Mouse (Mus musculus) cortical plate, adult 2 months (tissue): Measurements from ENCODE around the gene Exph5. TPM values are rescaled to one million over a fixed set of nuclear protein-coding genes. Genes with fewer than 3 reads are reported as not detected.

Experiments used
- H3K27ac ChIP-seq: fragments of 200-500 bp; 2 replicates; pipeline ENCODE4 v1.5.1; 2012; ENCODE audit warnings: low read length, control low read depth, inconsistent platforms; ENCODE audit not compliant: insufficient read depth
- H3K4me1 ChIP-seq: fragments of 200-500 bp; 2 replicates; pipeline ENCODE4 v1.6.1; 2011; ENCODE audit warnings: low read length; ENCODE audit not compliant: control insufficient read depth, insufficient read depth
- H3K4me3 ChIP-seq: fragments of 200-500 bp; 2 replicates; pipeline ENCODE4 v1.5.1; 2011; ENCODE audit warnings: mild to moderate bottlenecking, low read length, control low read depth; ENCODE audit not compliant: insufficient read depth
- CTCF ChIP-seq: fragments of 200-500 bp; IDR thresholded peaks from 2 replicates; pipeline ENCODE4 v1.5.1; 2011; ENCODE audit warnings: mild to moderate bottlenecking, control low read depth, low read length; ENCODE audit not compliant: insufficient read depth; ENCODE audit errors: extremely low read depth
- POLR2A ChIP-seq: fragments of 200-500 bp; IDR thresholded peaks from 2 replicates; pipeline ENCODE4 v1.6.1; 2011; ENCODE audit warnings: mild to moderate bottlenecking, low read length, control low read depth; ENCODE audit not compliant: insufficient read depth; ENCODE audit errors: extremely low read depth
- polyA plus RNA-seq: library from polyadenylated mRNA; depleted of rRNA; stranded (reverse); fragments of >200 nt; gene quantifications from 2 replicates; pipeline ENCODE4 v1.2.3, GENCODE M21; 2012

Exph5 gene
- polyA plus RNA-seq, 1 experiment = 7.1 TPM

- no peak overlapping the region for H3K4me3 ChIP-seq
- H3K4me1 ChIP-seq = no peaks in the 10 kb centered on the region
- no peak overlapping the region for H3K27ac ChIP-seq
- TF ChIP-seq POLR2A (no peak), CTCF (no peak)
Observed at GRCm38 (mm10) chr9:53353161-53353560, 51.7 kb downstream of the Exph5 start.

DNA sequence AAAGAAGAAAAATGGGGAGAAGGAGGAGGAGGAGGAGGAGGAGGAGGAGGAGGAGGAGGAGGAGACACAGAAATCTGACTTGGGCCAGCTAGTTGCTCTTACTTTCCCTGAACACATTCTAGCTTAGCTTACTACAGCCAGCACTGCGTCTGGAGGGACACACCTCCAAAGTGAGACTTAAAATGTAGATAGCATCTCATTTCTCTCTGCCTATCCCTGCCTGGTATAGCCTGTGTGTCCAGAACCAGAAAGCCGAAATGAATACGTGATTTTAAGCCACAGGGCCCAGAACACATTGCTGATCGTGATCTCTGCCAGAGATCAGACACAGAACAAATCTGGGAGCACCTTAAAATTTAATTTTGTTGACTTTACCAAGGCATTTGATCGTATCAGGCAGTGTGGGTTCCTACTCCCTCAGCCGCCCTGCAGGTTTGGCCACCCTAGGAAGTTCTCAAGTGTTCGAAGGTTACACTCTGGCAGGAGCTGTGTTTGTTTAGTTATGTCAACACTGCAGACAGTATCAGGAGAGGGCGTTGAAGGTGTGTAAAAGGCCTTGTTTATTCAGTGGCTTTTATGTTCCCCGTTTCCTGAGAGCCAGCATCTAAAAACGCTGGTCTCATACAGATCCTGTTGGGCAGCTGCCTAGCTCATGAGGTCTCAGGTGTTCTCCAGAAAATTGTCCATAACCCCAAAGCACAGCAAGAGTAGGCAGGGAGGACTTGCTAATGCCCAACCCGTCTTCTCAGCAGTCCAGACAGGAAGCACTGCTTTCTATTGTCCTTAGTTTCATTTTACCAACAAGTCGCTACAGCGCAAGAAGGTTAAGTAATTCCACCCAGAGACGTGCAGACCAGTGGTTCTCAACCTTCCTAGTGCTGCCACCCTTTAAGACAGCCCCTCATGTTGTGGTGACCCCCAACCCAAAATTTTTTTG, 55.0 kb downstream of the Exph5 start:
- H3K4me3 ChIP-seq = no peak overlapping the region
- no peaks in the 10 kb centered on the region for H3K4me1 ChIP-seq
- TF ChIP-seq POLR2A (no peak), CTCF (no peak)
- no peak overlapping the region for H3K27ac ChIP-seq

DNA sequence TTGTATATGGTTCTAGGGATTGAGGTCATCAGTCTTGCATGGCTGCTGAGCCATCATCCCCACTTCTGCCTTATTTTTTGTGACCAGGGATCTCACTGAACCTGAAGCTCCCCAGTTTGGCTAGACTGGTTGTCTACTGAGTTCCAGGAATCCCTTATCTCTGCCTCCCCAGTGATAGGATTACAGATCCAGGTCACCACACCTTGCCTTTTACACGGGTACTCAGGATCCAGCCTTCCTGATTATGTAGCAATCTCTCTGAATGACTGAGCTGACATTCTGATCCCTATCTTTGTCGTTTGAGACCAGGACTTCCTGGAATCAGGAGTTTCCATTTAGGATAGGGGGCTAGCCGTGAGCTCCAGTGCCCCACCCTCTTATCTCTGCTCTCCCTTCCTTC, 69.9 kb downstream of the Exph5 start:
- no peak overlapping the region for H3K4me3 ChIP-seq
- no peak overlapping the region for H3K27ac ChIP-seq
- TF ChIP-seq POLR2A = no peak
- H3K4me1 ChIP-seq = no peaks in the 10 kb centered on the region

- Histone ChIP-seq H3K27ac (no peak overlapping the region), H3K4me1 (no peaks in the 10 kb centered on the region), H3K4me3 (no peak overlapping the region)
- no peak for TF ChIP-seq POLR2A
- no peak for TF ChIP-seq CTCF
Observed at GRCm38 (mm10) chr9:53375907-53376306, 74.4 kb downstream of the Exph5 start.

DNA sequence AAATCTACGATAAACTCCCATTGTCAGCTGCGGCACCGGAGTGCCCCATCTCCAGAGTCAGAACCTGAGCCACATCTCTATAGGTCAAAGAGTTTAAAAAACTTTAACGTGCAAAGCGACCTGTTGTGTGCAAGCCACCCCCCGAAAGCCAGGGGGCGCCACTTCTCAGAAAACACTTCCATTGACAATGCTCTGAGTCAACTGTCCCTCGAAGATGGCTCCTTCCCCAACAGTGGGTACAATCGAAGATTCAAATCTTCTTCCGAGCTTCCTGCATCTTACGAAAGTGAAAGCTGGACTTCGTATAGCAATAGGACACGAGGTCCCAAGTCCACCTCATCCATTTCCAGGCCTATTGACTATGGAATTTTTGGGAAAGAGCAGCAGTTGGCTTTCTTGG, 75.3 kb downstream of the Exph5 start:
- H3K4me1 ChIP-seq = no peaks in the 10 kb centered on the region
- H3K27ac ChIP-seq = no peak overlapping the region

GRCm38 (mm10) chr9:53377597-53377996, 76.1 kb downstream of the Exph5 start:
- TF ChIP-seq CTCF (no peak), POLR2A (no peak)
- Histone ChIP-seq H3K27ac (no peak overlapping the region), H3K4me1 (no peaks in the 10 kb centered on the region), H3K4me3 (no peak overlapping the region)

More for the DNA sequence above, 75.3 kb downstream of the Exph5 start:
- H3K4me3 ChIP-seq = no peak overlapping the region
- TF ChIP-seq POLR2A = no peak
- no peak for TF ChIP-seq CTCF

DNA sequence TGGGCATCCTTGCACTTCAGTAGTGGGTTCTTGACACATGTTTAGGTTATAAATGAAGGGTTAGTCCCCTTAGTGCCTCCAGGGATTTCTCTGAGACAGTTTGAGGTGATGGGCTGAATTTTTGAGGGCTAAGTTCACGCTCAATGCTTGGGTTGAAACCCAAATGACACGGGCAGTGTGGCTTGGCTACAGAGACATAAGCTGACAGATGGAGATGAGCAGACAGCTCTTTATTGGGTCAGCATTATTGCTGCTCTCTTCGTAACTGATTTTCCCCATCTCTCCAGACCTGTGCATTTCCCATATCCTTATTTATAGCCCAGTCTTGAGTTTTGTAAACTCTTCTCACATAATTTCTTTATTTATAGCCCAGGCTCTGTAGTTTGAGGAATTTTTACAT, 76.7 kb downstream of the Exph5 start:
- H3K27ac ChIP-seq = no peak overlapping the region
- TF ChIP-seq CTCF (no peak), POLR2A (no peak)
- no peak overlapping the region for H3K4me3 ChIP-seq
- H3K4me1 ChIP-seq = no peaks in the 10 kb centered on the region

- TF ChIP-seq CTCF (no peak), POLR2A (no peak)
- H3K27ac ChIP-seq = no peak overlapping the region
Observed at GRCm38 (mm10) chr9:53380595-53380994, 79.1 kb downstream of the Exph5 start.

GRCm38 (mm10) chr9:53381113-53381615, 79.7 kb downstream of the Exph5 start:
- no peaks in the 10 kb centered on the region for H3K4me1 ChIP-seq
- TF ChIP-seq CTCF = no peak
- no peak for TF ChIP-seq POLR2A
- no peak overlapping the region for H3K27ac ChIP-seq
- no peak overlapping the region for H3K4me3 ChIP-seq

More at GRCm38 (mm10) chr9:53380595-53380994, 79.1 kb downstream of the Exph5 start:
- Histone ChIP-seq H3K4me1 (no peaks in the 10 kb centered on the region), H3K4me3 (no peak overlapping the region)
